Mouse (Mus musculus): ENCODE measurements around the gene Taar9.
"Not testable (repeated sequence)": the region's sequence is repeated elsewhere in the genome, so short reads cannot be mapped to it uniquely, and the experiment has no call there.

Taar9 gene

DNA sequence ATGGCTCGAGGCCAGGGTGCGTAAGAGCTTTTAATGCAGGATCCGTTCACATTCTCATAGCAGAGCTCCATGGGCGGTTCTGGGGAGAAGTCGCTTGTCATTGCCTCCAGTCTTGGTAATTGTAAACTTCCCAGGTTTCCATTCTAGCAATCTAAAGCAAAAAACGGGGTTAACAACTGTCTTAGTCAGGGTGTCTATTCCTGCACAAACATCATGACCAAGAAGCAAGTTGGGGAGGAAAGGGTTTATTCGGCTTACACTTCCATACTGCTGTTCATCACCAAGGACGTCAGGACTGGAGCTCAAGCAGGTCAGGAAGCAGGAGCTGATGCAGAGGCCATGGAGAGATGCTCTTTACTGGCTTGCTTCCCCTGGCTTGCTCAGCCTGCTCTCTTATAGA, at the start of gene Taar9:
Taar9 (minus strand) TSS at position 101 of the 400 bp plus-strand sequence.
- not testable (repeated sequence) for DNase-seq

- no peak for DNase-seq
Observed at GRCm38 (mm10) chr10:24158470-24159254, 49.3 kb upstream of the Taar9 start.

DNA sequence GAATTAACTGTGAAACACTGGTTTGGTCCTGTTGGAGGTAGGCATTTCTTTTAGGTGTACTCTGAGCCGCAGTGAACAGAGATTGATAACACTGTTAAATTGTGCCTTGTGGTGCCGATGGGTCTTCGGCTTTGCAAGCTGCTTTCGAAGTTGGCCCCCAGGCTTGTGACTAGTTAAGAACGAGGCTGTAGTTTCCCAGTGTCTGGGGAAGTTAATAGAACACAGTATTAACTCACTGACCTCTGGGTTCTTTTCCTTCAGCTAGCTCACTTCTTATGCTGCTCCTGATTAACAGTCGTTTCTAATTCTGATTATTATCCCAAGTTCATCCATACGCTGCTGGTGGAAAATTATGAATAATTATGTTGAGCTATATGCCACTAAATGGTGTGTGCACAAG, 40.8 kb upstream of the Taar9 start:
- no peak for DNase-seq

DNA sequence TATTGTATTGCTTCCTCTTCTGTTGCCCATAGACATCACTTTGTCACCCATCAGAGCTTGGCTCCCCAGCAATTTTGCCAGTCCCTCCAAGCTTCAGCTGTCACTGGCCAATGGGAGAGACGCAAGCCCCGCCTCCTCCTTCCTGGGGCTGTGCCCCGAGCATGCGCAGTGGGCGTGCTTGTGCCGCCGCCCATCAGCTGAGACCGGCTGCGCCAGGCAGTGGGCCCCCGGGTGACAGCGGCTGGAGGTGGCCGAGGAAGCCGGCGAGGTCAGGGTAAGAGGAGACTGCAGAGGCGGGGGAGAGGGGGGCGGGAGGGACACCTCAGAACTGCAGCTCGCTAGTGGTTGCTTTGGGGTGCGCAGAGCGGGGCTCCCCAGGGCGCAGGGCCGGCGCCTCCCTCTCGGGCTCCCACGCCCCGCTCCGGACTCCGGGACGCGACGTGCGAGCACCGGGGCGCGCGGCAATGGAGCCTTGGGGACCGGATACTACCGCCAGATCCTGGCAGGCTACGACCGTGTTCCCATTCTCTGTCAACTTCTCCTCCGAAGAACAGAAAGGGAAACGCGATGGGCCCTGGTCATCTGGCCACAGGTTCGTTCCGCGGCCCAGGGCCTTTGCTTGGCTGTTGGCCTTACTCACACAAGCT, 39.9 kb upstream of the Taar9 start, which contains the start of gene Stx7:
Stx7 (plus strand) TSS at position 168 of the 647 bp plus-strand sequence.
- DNase-seq = peak; percentile 95

DNA sequence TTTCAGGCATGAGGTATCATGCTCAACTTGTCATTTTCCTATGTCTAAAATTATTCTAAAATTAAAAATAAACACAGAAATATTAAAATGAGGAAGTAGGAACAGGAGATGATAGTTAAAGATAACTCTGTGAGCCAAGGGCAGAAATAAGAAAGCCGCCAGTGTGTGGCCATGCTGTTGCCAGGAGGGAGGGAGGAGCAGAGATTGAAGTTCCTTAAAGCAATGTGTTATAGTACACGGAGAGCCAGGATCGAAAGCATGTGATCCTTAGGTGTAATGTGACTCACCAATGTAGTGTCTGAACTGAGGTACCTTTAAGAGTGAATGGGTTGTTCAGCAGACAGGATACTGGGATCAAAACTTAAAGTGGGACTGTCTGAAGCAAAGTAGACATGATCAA, 33.4 kb upstream of the Taar9 start:
- DNase-seq = no peak

- no peak for DNase-seq
Observed at GRCm38 (mm10) chr10:24138623-24139261, 29.4 kb upstream of the Taar9 start.

DNA sequence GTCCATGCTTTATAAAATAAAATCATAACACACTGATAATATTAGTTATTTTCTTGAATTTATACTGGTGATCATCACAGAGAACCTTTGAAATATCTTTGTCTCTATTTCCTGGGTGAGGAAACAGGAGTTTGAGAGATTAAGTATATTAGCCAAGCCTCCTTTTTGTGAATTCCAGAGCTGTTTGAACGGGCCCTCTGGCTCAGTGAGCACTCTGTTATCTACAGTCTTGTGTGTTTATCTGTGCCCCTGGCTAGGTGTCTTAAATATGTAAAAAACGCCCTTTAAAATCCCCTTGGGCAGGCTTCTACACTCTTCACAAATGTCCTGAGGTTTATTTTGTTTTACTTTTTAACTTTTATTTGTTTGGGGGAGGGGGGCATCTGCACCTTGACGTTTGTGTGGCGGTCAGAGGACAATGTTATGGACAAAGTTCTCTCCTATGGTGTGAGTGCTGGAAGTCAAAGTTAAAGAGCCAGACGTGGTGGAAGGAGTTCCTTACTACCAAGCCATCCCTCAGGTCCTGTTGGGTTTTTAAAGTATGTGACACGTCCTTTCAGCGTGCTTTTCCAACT, 24.8 kb upstream of the Taar9 start:
- no peak for DNase-seq

GRCm38 (mm10) chr10:24133132-24133531, 23.8 kb upstream of the Taar9 start:
- no peak for DNase-seq

- DNase-seq = no peak
Observed at GRCm38 (mm10) chr10:24132273-24132672, 22.9 kb upstream of the Taar9 start.

GRCm38 (mm10) chr10:24131451-24132262, 22.3 kb upstream of the Taar9 start:
- DNase-seq = peak; percentile 12

DNA sequence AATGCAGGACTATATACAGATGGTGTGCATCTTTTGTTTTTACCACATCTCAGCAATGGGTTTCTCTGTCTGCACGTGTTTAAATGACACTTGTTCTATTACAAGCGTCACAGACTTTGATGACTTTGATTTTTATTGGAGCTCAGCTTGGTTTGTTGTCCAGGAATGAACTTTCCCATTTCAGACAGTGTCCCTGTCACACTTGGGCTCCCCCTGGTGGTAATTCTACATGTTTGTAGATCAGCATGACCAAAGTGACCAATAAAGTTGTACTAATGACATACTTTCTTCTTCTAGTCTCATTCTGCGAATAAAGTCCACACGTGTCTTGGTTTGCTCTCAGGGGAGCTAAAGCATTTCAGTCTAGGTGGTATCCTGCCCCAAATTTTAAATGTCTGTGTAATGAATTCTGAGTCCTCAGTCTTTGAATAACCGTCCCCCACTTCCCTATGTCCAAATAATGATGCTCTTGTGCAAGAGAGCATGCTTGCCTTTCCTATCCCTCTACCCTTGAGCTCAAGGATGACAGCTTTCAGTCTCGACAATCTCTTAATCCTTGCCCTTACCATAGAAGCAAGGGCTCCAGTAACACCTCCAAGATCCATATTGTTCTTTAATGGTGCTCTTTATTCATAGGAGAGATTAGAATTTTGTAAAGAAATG, 1.9 kb upstream of the Taar9 start:
- no peak for DNase-seq

- no peak for DNase-seq
Observed at GRCm38 (mm10) chr10:24108236-24108635, 1.1 kb downstream of the Taar9 start.

DNA sequence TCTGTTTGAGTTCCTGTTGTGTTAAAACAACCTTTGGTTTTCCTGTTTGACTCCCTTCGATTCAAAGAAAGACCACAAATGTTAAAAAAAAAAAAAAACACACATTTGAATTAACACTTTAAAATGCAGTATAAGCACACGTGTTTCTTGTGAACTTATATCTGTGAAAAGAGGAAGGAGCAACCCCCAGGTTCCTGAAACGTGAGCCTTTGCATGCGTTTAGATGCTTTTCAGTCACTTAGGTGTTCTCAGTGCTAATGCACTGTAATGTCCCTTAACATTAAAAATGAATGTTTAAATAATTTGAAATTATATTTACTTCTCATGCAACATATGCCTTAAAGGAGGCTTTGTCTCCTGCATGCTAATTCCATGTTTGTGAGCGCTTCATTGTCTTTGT, 1.6 kb downstream of the Taar9 start:
- DNase-seq = no peak

DNA sequence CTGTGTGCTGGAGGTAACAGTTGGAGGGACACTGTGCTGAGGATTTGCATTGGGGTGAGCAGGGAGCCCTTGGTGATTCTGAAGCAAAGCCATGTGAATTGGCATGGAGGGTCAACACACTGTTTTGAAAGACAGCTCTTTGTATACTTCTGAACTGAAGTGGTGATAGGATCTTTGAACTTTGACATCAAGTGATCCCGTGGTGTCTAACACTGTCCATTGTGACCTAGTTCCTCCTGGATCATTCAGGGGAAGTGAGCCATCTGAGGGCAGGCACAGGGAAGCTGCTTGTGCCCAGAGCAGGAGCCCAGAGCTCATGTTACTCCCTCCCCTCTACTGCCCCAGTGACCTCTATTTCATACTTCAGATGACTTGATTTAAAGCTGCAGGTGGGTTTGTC, 6.0 kb downstream of the Taar9 start:
- DNase-seq = not testable (repeated sequence)

DNA sequence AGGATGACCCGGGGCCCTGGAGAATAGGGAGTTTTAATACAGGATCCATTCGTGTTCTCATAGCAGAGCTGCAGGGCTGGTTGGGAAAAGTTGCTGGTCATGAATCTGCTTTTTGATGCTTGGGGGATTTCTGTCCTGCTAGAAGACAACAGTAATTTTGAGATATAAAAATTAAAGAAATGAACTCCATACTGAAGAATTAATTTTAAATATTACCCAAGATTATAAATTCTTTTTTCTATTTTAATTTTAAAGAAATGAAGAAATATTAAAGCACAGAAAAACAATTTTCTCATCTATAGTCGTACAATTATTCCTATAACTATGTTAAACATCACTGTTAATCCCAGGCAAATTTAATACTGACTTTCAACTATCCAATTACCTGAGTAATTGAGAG, 7.5 kb downstream of the Taar9 start, which contains the start of gene Taar8c:
Taar8c (minus strand) TSS at position 101 of the 400 bp plus-strand sequence.
- not testable (repeated sequence) for DNase-seq

DNA sequence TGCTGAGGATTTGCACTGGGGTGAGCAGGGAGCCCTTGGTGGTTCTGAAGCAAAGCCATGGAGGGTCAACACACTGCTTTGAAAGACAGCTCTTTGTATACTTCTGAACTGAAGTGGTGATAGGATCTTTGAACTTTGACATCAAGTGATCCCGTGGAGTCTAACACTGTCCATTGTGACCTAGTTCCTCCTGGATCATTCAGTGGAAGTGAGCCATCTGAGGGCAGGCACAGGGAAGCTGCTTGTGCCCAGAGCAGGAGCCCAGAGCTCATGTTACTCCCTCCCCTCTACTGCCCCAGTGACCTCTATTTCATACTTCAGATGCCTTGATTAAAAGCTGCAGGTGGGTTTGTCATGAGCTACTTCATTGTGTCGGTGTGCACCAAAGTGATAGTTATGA, 12.3 kb downstream of the Taar9 start:
- DNase-seq = not testable (repeated sequence)

DNA sequence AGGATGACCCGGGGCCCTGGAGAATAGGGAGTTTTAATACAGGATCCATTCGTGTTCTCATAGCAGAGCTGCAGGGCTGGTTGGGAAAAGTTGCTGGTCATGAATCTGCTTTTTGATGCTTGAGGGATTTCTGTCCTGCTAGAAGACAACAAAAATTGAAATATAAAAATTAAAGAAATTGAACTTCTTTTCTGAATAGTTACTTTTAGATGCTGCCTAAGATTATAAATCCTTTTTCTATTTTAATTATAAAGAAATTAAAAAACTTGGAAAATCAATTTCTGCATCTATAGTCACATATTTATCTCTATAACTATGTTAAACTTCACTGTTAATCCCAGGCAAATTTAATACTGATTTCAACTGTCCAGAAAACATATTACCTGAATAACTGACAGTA, 17.1 kb downstream of the Taar9 start, which contains the start of gene Taar8b:
Taar8b (minus strand) TSS at position 101 of the 400 bp plus-strand sequence.
- DNase-seq = no peak

DNA sequence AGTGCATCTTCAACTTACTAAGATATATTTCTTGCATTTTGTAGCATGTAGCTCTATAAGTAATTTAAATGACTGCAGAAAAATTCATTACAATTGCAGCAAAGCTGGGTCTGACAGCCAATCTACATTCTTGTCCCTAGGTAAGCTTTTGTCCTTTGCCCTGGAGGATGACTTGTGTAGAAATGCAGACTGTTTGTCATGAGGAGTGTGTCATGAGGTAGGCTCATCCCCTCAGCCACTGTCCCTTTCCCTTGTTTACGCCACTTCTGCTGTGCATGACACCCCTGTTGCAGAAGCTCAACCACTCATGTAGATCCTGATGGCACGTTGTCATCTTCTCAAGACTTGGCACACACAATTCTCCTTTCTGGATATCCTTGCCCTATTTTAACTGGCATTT, 22.2 kb downstream of the Taar9 start:
- no peak for DNase-seq

DNA sequence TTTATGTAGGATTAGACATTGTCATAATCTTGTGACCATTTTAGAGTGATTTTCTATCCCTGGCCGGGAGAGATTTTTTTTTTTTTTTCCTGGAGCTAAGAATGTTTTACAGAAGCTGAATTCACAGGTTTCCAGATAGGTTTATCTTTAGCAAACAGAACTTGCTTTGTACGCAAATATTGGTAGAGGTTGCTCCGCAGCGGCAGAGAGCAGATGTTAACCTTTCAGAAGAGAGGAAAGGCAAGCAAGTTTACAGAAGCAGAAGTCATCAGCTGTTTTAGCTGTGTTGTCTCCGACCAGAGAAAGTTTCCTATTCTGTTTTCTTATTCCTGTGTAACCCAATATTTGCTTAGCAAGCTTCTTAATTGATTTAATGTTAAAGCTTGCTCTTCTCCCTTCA, 22.8 kb downstream of the Taar9 start:
- no peak for DNase-seq

- DNase-seq = no peak
Observed at GRCm38 (mm10) chr10:24085936-24086335, 23.4 kb downstream of the Taar9 start.

DNA sequence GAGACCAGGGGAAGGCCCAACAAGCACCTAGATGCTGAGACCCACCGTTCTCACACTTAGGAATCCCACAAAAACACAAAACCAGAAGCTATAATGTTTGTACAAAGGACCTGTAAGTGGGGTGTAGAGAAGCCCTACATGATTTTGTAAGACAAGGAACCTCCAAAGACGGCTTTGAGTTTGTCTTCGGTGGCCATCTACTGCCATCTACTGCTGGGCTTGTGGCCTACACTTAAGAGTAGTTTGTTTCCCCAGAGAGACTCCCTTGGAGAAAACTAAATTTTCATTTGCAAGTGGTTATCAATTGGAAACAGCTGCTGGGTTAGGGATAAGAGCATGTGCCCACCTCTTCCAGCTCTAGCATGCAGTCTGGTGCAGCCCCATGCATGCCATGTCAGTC, 29.2 kb downstream of the Taar9 start:
- no peak for DNase-seq

- not testable (repeated sequence) for DNase-seq
Observed at GRCm38 (mm10) chr10:24076200-24076599, 33.1 kb downstream of the Taar9 start, which contains the start of gene Taar8a. Gene Taar8a, plus strand, starts transcription at chr10:24076500.

Data from cerebellum, adult 11-12 months (tissue).